Mouse (Mus musculus) heart, adult 2 months (tissue): ENCODE measurements around the gene Tgfbr2. TPM values are rescaled to one million over a fixed set of nuclear protein-coding genes. Genes with fewer than 3 reads are reported as not detected.

Source experiments
- DNase-seq, 2 experiments: peaks; one replicate each; pipeline ENCODE4 v3.0.0; 2021
- H3K27ac ChIP-seq: fragments of 200-600 bp; 2 replicates; pipeline ENCODE4 v1.8.1; 2022
- H3K27me3 ChIP-seq: fragments of 200-500 bp; 2 replicates; pipeline ENCODE4 v1.6.1; 2012; ENCODE audit warnings: mild to moderate bottlenecking, low read length, inconsistent platforms, mixed read lengths; ENCODE audit not compliant: control insufficient read depth, insufficient read depth
- H3K36me3 ChIP-seq: fragments of 200-500 bp; 2 replicates; pipeline ENCODE4 v1.6.1; 2012; ENCODE audit warnings: low read length, inconsistent platforms; ENCODE audit not compliant: control insufficient read depth, insufficient read depth
- H3K4me1 ChIP-seq: fragments of 200-500 bp; 2 replicates; pipeline ENCODE4 v1.6.1; 2011; ENCODE audit warnings: low read length; ENCODE audit not compliant: control insufficient read depth, insufficient read depth
- H3K4me3 ChIP-seq: fragments of 200-600 bp; 2 replicates; pipeline ENCODE4 v1.8.1; 2022
- H3K79me2 ChIP-seq: fragments of 200-500 bp; replicated peaks from 2 replicates; pipeline ENCODE4 v1.6.1; 2012; ENCODE audit warnings: mild to moderate bottlenecking, inconsistent platforms, low read length, moderate library complexity, mixed read lengths; ENCODE audit not compliant: control insufficient read depth, insufficient read depth
- H3K9ac ChIP-seq: fragments of 200-500 bp; 2 replicates; pipeline ENCODE4 v1.6.1; 2012; ENCODE audit warnings: low read depth, mild to moderate bottlenecking, control low read depth, inconsistent platforms, low read length, mixed read lengths
- CTCF ChIP-seq: fragments of 200-600 bp; IDR thresholded peaks from 2 replicates; pipeline ENCODE4 v1.8.1; 2022; ENCODE audit warnings: antibody characterized with exemption, mild to moderate bottlenecking, moderate library complexity
- EP300 ChIP-seq: fragments of 200-500 bp; IDR thresholded peaks from 2 replicates; pipeline ENCODE4 v1.6.1; 2011; ENCODE audit warnings: low read depth, low read length, control low read depth; ENCODE audit not compliant: insufficient read depth
- POLR2A ChIP-seq: fragments of 200-500 bp; IDR thresholded peaks from 2 replicates; pipeline ENCODE4 v1.6.1; 2011; ENCODE audit warnings: mild to moderate bottlenecking, low read depth, low read length, control low read depth; ENCODE audit not compliant: insufficient read depth
- WGBS: fragments of 180-500 bp; shearing (Covaris S2); methylation state at CpG from one replicate; pipeline ENCODE4 v1.1.7; 2018; 5-methylcytosine and 5-hydroxymethylcytosine counted together
- intact Hi-C: fragments of 180-260 bp; cut with DNase I; formaldehyde crosslinking; loops from one replicate; pipeline ENCODE4 v1.15.1; 2025
- polyA plus RNA-seq: library from polyadenylated mRNA; depleted of rRNA; stranded (reverse); fragments of >200 nt; gene quantifications from 2 replicates; pipeline ENCODE4 v1.2.3, GENCODE M21; 2012
- total RNA-seq, 2 experiments: library from RNA; stranded (reverse); gene quantifications; 2 replicates each; pipeline ENCODE4 v1.2.3; 2021

The Tgfbr2 gene
- total and polyA plus RNA-seq, 3 experiments, result 23.8 to 36.3 (median 32.5) TPM

GRCm38 (mm10) chr9:116098724-116099595 is 76.2 kb downstream of the Tgfbr2 start:
- H3K9ac ChIP-seq, result no peak overlapping the region
- no peaks in the 10 kb centered on the region for H3K79me2 ChIP-seq
- peaks cover 4% of the 10 kb centered on the region; the same call in 1 of the 2 replicates for H3K4me1 ChIP-seq
- H3K4me3 ChIP-seq, result no peak overlapping the region
- 57% methylated on average over 16 of the region's 16 CpGs for WGBS
- TF ChIP-seq EP300, result no peak
- TF ChIP-seq POLR2A, result no peak
- no peak for TF ChIP-seq CTCF
- H3K27ac ChIP-seq, result peak overlapping the region; percentile 31
- intact Hi-C loops, result no loop called here
- DNase-seq, result peak; percentile 63 to 68
- H3K27me3 ChIP-seq, result no peaks in the 10 kb centered on the region
- H3K36me3 ChIP-seq, result peaks cover 3% of the 10 kb centered on the region

- H3K4me3 ChIP-seq, result no peak overlapping the region
- 39% methylated on average over 5 of the region's 5 CpGs for WGBS
- no peaks in the 10 kb centered on the region for H3K27me3 ChIP-seq
- H3K9ac ChIP-seq, result no peak overlapping the region
- H3K4me1 ChIP-seq, result peaks cover 5% of the 10 kb centered on the region
- DNase-seq, result peak; percentile 61 to 66
- intact Hi-C loops, result loop anchor here (2.0 kb wide), 1 partner anchor 293 kb away; no protein-coding TSS in a partner anchor
- H3K27ac ChIP-seq, result no peak overlapping the region
- no peaks in the 10 kb centered on the region for H3K79me2 ChIP-seq
- TF ChIP-seq POLR2A, result no peak
- TF ChIP-seq CTCF, result no peak
- TF ChIP-seq EP300, result no peak
- H3K36me3 ChIP-seq, result peaks cover 5% of the 10 kb centered on the region
Observed at GRCm38 (mm10) chr9:116091921-116092320, 83.2 kb downstream of the Tgfbr2 start.

GRCm38 (mm10) chr9:116091101-116091841 is 83.9 kb downstream of the Tgfbr2 start:
- H3K4me3 ChIP-seq, result no peak overlapping the region
- intact Hi-C loops, result loop anchor here (2.0 kb wide), 1 partner anchor 294 kb away; no protein-coding TSS in a partner anchor
- H3K9ac ChIP-seq, result no peak overlapping the region
- no peak overlapping the region for H3K27ac ChIP-seq
- peaks cover 5% of the 10 kb centered on the region for H3K4me1 ChIP-seq
- 88% methylated on average over 7 of the region's 7 CpGs for WGBS
- TF ChIP-seq EP300, result no peak
- TF ChIP-seq CTCF, result no peak
- TF ChIP-seq POLR2A, result no peak
- no peak for DNase-seq
- H3K79me2 ChIP-seq, result no peaks in the 10 kb centered on the region
- peaks cover 5% of the 10 kb centered on the region for H3K36me3 ChIP-seq
- no peaks in the 10 kb centered on the region for H3K27me3 ChIP-seq

- intact Hi-C loops, result loop anchor here (2.0 kb wide), 1 partner anchor 295 kb away; no protein-coding TSS in a partner anchor
- 88% methylated on average over 9 of the region's 9 CpGs for WGBS
- Histone ChIP-seq H3K4me1 (peaks cover 5% of the 10 kb centered on the region), H3K36me3 (peaks cover 5% of the 10 kb centered on the region), H3K9ac (no peak overlapping the region), H3K27me3 (no peaks in the 10 kb centered on the region), H3K79me2 (no peaks in the 10 kb centered on the region), H3K27ac (no peak overlapping the region), H3K4me3 (no peak overlapping the region)
- TF ChIP-seq CTCF (no peak), EP300 (no peak), POLR2A (no peak)
- DNase-seq, result no peak
Observed at GRCm38 (mm10) chr9:116090296-116090695, 84.9 kb downstream of the Tgfbr2 start.

GRCm38 (mm10) chr9:116088912-116089311 is 86.2 kb downstream of the Tgfbr2 start:
- no peaks in the 10 kb centered on the region for H3K27me3 ChIP-seq
- intact Hi-C loops, result loop anchor here (5.0 kb wide), 3 partner anchors 83 to 248 kb away; no protein-coding TSS in a partner anchor
- H3K4me3 ChIP-seq, result no peak overlapping the region
- H3K79me2 ChIP-seq, result no peaks in the 10 kb centered on the region
- no peak for TF ChIP-seq POLR2A
- peak; percentile 60 for TF ChIP-seq CTCF
- H3K27ac ChIP-seq, result no peak overlapping the region
- 92% methylated on average over 9 of the region's 9 CpGs for WGBS
- no peak overlapping the region for H3K9ac ChIP-seq
- peaks cover 6% of the 10 kb centered on the region for H3K4me1 ChIP-seq
- peaks cover 5% of the 10 kb centered on the region for H3K36me3 ChIP-seq
- DNase-seq, result no peak
